Mouse (Mus musculus): ENCODE data around the gene Tfcp2l1. TPM values are rescaled to one million over a fixed set of nuclear protein-coding genes. Genes with fewer than 3 reads are reported as not detected.

Tfcp2l1 gene
- polyA plus RNA-seq, 1 experiment = 0.05 TPM

DNA sequence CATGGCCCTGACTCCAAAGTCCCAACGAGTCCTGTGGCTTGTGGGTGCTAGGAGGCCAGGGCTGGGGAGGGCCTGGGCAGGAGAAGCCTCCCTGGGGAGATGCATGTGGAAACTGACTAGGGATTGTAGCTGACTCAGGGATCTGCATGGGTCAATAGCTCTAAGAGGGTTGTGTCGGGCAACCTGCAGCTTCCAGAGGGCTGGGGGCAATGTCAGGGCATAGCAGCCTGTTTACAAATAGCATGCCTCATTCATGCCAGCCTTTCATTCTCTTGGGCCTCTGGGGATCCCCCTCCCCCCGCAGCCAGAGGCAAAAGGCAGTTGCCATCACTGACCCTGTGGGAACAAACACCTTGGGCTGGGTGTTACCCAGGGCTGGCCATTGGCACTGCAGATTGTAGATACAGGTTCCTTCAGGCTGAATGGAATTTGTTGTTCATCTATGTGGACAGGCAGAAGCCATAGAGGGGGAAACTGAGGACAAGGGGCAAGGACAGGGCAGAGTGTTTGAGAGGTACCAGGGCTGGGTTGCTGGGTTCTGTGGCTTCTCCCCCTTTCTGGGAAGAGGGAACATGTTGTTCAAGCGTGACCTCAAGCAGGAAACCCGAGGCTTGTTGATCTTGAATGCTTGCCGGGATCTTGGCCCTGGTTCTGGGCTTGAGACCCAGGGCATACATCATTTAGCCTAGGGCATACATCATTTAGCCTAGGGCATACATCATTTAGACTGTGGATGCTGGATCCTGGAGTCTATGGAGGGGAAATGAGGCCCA is 71.6 kb downstream of the Tfcp2l1 start:
- Histone ChIP-seq H3K4me1 (ENCODE audit: control insufficient read depth, insufficient read depth, insufficient read length) (no peaks in the 10 kb centered on the region), H3K27ac (ENCODE audit: insufficient read depth, low read length) (no peak overlapping the region; the same call in 1 of the 2 replicates), H3K27me3 (ENCODE audit: control insufficient read depth, insufficient read depth, low read length) (no peaks in the 10 kb centered on the region), H3K4me3 (ENCODE audit: extremely low read depth, insufficient read depth, insufficient read length) (no peak overlapping the region), H3K36me3 (ENCODE audit: control insufficient read depth, insufficient read depth, low read length) (no peaks in the 10 kb centered on the region)
- WGBS = 47% methylated on average over 6 of the region's 6 CpGs
- DNase-seq (ENCODE audit: low read depth in 1 of 2, low spot score in 2 of 2) = no peak
- TF ChIP-seq POLR2A (IDR thresholded peaks at IDR 0.05; ENCODE audit: low read depth, low read length) (no peak), CTCF (IDR thresholded peaks at IDR 0.05; ENCODE audit: extremely low read depth, insufficient read depth, insufficient read length, insufficient replicate concordance) (no peak)

DNA sequence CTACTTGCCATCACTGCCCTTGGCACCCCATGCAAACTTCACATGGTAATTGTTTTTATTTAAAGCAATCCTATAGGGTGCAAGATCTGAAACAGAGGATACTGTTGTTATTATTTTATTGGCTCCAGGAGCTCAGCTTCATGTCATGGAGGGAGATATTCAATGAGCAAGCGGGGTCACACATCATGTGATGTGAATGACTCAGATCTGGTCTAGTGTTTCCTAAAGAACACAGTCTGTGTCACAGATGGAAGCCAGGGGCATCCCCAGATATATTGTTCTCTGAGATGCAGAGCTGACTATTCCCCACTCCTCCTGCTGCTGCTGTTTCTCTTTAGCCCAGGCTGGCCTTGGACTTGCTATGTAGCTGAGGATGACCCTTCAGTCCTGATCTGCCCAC is 72.2 kb downstream of the Tfcp2l1 start:
- H3K27me3 ChIP-seq (ENCODE audit: control insufficient read depth, insufficient read depth, low read length) = no peaks in the 10 kb centered on the region
- H3K27ac ChIP-seq (ENCODE audit: insufficient read depth, low read length) = no peak overlapping the region
- H3K4me1 ChIP-seq (ENCODE audit: control insufficient read depth, insufficient read depth, insufficient read length) = no peaks in the 10 kb centered on the region
- 93% methylated on average over 1 of the region's 1 CpGs for WGBS
- H3K36me3 ChIP-seq (ENCODE audit: control insufficient read depth, insufficient read depth, low read length) = no peaks in the 10 kb centered on the region
- no peak overlapping the region for H3K4me3 ChIP-seq (ENCODE audit: extremely low read depth, insufficient read depth, insufficient read length)
- no peak for DNase-seq (ENCODE audit: low read depth in 1 of 2, low spot score in 2 of 2)
- TF ChIP-seq CTCF (IDR thresholded peaks at IDR 0.05; ENCODE audit: extremely low read depth, insufficient read depth, insufficient read length, insufficient replicate concordance) = no peak
- no peak for TF ChIP-seq POLR2A (IDR thresholded peaks at IDR 0.05; ENCODE audit: low read depth, low read length)

DNA sequence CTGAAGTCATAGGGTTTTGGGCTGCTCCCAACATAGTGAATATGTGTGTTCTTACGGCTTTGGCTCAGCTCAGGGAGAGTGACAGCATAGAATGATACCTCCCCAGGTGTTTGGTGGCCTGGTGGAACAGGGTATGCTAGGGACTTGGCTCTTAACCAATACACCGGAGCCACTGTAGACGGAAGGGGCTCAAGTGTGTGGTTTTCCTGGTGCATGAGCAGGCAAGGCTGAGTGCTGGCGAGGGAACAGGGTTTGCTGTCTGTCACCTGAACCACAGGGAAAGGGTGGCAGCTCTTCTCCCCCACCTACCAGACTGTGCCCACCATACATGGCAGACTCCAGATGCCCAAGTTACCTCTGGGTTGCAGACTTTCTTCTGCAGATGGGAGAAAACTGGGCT is 83.9 kb downstream of the Tfcp2l1 start:
- no peaks in the 10 kb centered on the region for H3K27me3 ChIP-seq (ENCODE audit: control insufficient read depth, insufficient read depth, low read length)
- no peak for DNase-seq (ENCODE audit: low read depth in 1 of 2, low spot score in 2 of 2)
- no peaks in the 10 kb centered on the region for H3K36me3 ChIP-seq (ENCODE audit: control insufficient read depth, insufficient read depth, low read length)
- no peak overlapping the region for H3K27ac ChIP-seq (ENCODE audit: insufficient read depth, low read length)
- no peaks in the 10 kb centered on the region for H3K4me1 ChIP-seq (ENCODE audit: control insufficient read depth, insufficient read depth, insufficient read length)
- WGBS = 13% methylated on average over 4 of the region's 4 CpGs
- no peak overlapping the region for H3K4me3 ChIP-seq (ENCODE audit: extremely low read depth, insufficient read depth, insufficient read length)
- no peak for TF ChIP-seq POLR2A (IDR thresholded peaks at IDR 0.05; ENCODE audit: low read depth, low read length)
- no peak for TF ChIP-seq CTCF (IDR thresholded peaks at IDR 0.05; ENCODE audit: extremely low read depth, insufficient read depth, insufficient read length, insufficient replicate concordance)

DNA sequence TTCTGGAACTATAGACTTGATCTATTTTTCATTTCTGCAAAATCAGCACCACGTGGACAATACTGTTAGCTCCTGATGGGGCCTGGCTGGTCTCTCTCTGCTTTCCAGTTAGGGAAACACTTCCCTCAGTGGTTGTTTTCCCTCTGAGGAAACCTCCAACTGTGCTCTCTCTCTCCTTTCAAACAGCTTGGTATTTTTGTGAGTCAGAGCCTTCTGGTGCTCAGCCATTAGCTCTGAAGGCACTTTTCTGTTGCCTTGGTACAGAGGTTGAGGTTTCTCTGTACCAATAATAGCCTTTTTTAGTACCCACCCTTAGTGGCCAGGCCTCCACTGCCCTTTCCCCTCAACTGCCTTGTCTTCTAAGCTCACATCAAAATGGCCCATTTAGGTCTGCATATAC is 88.5 kb downstream of the Tfcp2l1 start:
- TF ChIP-seq POLR2A (IDR thresholded peaks at IDR 0.05; ENCODE audit: low read depth, low read length) (no peak), CTCF (IDR thresholded peaks at IDR 0.05; ENCODE audit: extremely low read depth, insufficient read depth, insufficient read length, insufficient replicate concordance) (no peak)
- H3K27me3 ChIP-seq (ENCODE audit: control insufficient read depth, insufficient read depth, low read length) = no peaks in the 10 kb centered on the region
- DNase-seq (ENCODE audit: low read depth in 1 of 2, low spot score in 2 of 2) = no peak
- no peak overlapping the region for H3K4me3 ChIP-seq (ENCODE audit: extremely low read depth, insufficient read depth, insufficient read length)
- H3K36me3 ChIP-seq (ENCODE audit: control insufficient read depth, insufficient read depth, low read length) = no peaks in the 10 kb centered on the region
- WGBS = 63% methylated on average over 1 of the region's 1 CpGs
- H3K4me1 ChIP-seq (ENCODE audit: control insufficient read depth, insufficient read depth, insufficient read length) = no peaks in the 10 kb centered on the region
- H3K27ac ChIP-seq (ENCODE audit: insufficient read depth, low read length) = no peak overlapping the region

GRCm38 (mm10) chr1:118718055-118718454 is 90.3 kb downstream of the Tfcp2l1 start:
- DNase-seq (ENCODE audit: low read depth in 1 of 2, low spot score in 2 of 2) = no peak
- no peak for TF ChIP-seq POLR2A (IDR thresholded peaks at IDR 0.05; ENCODE audit: low read depth, low read length)
- TF ChIP-seq CTCF (IDR thresholded peaks at IDR 0.05; ENCODE audit: extremely low read depth, insufficient read depth, insufficient read length, insufficient replicate concordance) = no peak
- no peaks in the 10 kb centered on the region for H3K36me3 ChIP-seq (ENCODE audit: control insufficient read depth, insufficient read depth, low read length)
- no peak overlapping the region for H3K27ac ChIP-seq (ENCODE audit: insufficient read depth, low read length)
- 87% methylated on average over 6 of the region's 6 CpGs for WGBS
- H3K4me3 ChIP-seq (ENCODE audit: extremely low read depth, insufficient read depth, insufficient read length) = no peak overlapping the region
- H3K27me3 ChIP-seq (ENCODE audit: control insufficient read depth, insufficient read depth, low read length) = no peaks in the 10 kb centered on the region
- H3K4me1 ChIP-seq (ENCODE audit: control insufficient read depth, insufficient read depth, insufficient read length) = no peaks in the 10 kb centered on the region

- WGBS = 29% methylated on average over 2 of the region's 2 CpGs
- Histone ChIP-seq H3K4me3 (ENCODE audit: extremely low read depth, insufficient read depth, insufficient read length) (no peak overlapping the region), H3K27me3 (ENCODE audit: control insufficient read depth, insufficient read depth, low read length) (no peaks in the 10 kb centered on the region), H3K4me1 (ENCODE audit: control insufficient read depth, insufficient read depth, insufficient read length) (no peaks in the 10 kb centered on the region), H3K36me3 (ENCODE audit: control insufficient read depth, insufficient read depth, low read length) (no peaks in the 10 kb centered on the region), H3K27ac (ENCODE audit: insufficient read depth, low read length) (no peak overlapping the region)
- no peak for DNase-seq (ENCODE audit: low read depth in 1 of 2, low spot score in 2 of 2)
- TF ChIP-seq POLR2A (IDR thresholded peaks at IDR 0.05; ENCODE audit: low read depth, low read length) = no peak
- no peak for TF ChIP-seq CTCF (IDR thresholded peaks at IDR 0.05; ENCODE audit: extremely low read depth, insufficient read depth, insufficient read length, insufficient replicate concordance)
Observed at GRCm38 (mm10) chr1:118719699-118720098, 92.0 kb downstream of the Tfcp2l1 start.

DNA sequence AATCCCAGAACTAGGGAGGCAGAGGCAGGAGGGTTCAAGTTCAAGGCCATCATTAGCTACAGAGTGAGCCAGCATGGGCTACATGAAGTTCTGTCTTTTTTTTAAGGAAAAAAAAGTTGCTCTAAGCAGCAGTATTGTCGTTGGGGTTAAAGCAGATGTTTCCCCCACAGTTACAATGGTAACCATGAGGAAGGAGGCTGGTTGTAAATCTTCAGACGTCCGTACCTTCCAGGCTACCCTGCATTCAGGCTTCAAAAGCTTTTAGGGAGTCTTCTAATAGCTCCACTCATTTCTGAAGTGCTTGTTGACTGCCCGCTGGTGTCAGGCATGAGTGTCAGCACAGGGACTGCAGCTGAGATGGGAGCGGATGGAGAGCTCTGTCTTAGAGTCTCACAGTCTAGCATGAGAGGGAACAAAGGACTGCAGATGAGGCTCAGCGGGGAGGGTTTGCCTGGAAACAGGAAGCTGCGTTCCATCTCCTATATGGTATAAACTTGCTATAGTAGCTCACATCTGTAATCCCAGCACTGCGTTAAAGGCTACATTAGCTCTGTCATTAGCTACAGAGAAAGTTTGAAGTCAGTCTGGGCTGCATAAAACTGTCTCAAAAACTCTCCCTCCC is 92.8 kb downstream of the Tfcp2l1 start:
- WGBS = 13% methylated on average over 8 of the region's 8 CpGs
- TF ChIP-seq POLR2A (IDR thresholded peaks at IDR 0.05; ENCODE audit: low read depth, low read length) (no peak), CTCF (IDR thresholded peaks at IDR 0.05; ENCODE audit: extremely low read depth, insufficient read depth, insufficient read length, insufficient replicate concordance) (no peak)
- H3K4me3 ChIP-seq (ENCODE audit: extremely low read depth, insufficient read depth, insufficient read length) = no peak overlapping the region
- no peak overlapping the region for H3K27ac ChIP-seq (ENCODE audit: insufficient read depth, low read length)
- H3K36me3 ChIP-seq (ENCODE audit: control insufficient read depth, insufficient read depth, low read length) = no peaks in the 10 kb centered on the region
- no peak for DNase-seq (ENCODE audit: low read depth in 1 of 2, low spot score in 2 of 2)
- no peaks in the 10 kb centered on the region for H3K27me3 ChIP-seq (ENCODE audit: control insufficient read depth, insufficient read depth, low read length)
- no peaks in the 10 kb centered on the region for H3K4me1 ChIP-seq (ENCODE audit: control insufficient read depth, insufficient read depth, insufficient read length)

Measured in spleen, adult 2 months (tissue).